Mouse (Mus musculus) brain, embryonic 14.5 days (tissue): ENCODE results near the gene Mrpl2. TPM values are rescaled to one million over a fixed set of nuclear protein-coding genes. Genes with fewer than 3 reads are reported as not detected.
A peak's percentile ranks its signal among the peaks of the same experiment; 100 is the strongest.

Experiments used
- DNase-seq: peaks from one replicate; pipeline ENCODE4 v3.0.0-alpha.2; 2011; ENCODE audit warnings: low read depth
- CTCF ChIP-seq: fragments of 200-500 bp; IDR thresholded peaks from 2 replicates; pipeline ENCODE4 v1.5.1; 2012; ENCODE audit warnings: inconsistent platforms, mild to moderate bottlenecking, moderate library complexity, borderline replicate concordance; ENCODE audit not compliant: insufficient read depth, insufficient read length; ENCODE audit errors: extremely low read depth
- POLR2A ChIP-seq: fragments of 200-500 bp; IDR thresholded peaks from 2 replicates; pipeline ENCODE4 v1.6.1; 2012; ENCODE audit warnings: mild to moderate bottlenecking, inconsistent platforms, borderline replicate concordance; ENCODE audit not compliant: poor library complexity, insufficient read depth, insufficient read length, severe bottlenecking; ENCODE audit errors: extremely low read depth
- polyA plus RNA-seq: library from polyadenylated mRNA; depleted of rRNA; stranded (reverse); fragments of >200 nt; gene quantifications from 2 replicates; pipeline ENCODE4 v1.2.3, GENCODE M21; 2012

The Mrpl2 gene
- polyA plus RNA-seq, 1 experiment, result 47.2 TPM

DNA sequence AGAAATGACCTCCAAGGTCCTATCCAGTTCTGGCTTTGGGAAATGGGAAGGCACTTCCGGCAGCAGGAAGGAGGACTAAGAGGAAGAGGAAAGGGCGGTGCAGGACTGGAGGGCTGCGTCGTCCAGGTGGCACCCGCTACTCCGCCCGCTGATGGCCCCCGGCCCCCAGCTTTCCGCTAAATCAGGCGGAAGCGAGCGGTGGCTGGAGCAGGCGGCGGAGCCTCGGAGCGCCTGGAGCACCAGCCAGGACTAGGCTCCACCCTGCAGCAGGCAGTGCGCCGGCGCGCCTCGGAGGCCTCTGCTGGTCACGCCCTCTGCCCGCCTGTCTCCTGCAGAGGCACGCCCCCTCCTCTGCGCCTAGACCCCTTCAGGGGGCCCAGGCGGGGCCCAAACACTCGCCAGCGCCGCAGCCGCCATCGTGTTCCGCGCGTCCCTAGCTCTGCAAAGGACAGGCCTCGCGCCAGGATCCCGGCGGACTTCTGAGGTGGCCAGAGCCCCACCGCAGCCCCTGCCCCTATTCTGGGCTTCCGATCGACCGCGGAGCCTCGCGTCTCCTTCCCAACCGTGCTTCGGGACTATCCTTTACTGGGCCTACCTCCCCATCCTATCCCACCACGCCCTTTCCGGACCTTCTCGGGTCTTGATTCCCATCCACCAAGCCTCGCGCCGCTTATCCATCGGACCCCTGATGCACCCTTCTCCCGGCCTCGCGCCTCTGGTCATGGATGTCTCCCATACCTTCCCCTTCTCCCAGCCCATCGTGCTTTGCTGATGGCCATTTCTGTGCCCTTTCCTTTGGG lies 4.4 kb downstream of the Mrpl2 start, which contains the start of gene Cul7:
Gene Cul7 (plus strand): TSS at position 106 of the 800 bp plus-strand sequence.
- DNase-seq, result peak; percentile 98
- TF ChIP-seq CTCF, result no peak
- TF ChIP-seq POLR2A, result peak; percentile 82

DNA sequence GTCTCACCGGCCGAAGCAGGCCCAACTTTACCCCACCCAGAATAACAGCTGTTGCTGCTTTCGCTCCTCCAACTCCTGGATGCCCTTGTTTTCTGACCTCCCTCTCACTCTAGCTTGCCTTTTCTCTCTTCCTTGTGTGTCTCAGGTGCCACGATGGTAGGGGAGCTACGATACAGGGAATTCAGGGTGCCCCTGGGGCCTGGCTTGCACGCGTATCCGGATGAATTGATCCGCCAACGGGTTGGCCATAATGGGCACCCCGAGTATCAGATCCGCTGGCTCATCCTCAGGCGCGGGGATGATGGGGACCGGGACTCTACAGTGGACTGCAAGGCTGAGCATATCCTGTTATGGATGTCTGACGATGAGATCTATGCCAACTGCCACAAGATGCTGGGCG lies 5.3 kb downstream of the Mrpl2 start:
- DNase-seq, result peak; percentile 14
- no peak for TF ChIP-seq CTCF
- TF ChIP-seq POLR2A, result no peak

DNA sequence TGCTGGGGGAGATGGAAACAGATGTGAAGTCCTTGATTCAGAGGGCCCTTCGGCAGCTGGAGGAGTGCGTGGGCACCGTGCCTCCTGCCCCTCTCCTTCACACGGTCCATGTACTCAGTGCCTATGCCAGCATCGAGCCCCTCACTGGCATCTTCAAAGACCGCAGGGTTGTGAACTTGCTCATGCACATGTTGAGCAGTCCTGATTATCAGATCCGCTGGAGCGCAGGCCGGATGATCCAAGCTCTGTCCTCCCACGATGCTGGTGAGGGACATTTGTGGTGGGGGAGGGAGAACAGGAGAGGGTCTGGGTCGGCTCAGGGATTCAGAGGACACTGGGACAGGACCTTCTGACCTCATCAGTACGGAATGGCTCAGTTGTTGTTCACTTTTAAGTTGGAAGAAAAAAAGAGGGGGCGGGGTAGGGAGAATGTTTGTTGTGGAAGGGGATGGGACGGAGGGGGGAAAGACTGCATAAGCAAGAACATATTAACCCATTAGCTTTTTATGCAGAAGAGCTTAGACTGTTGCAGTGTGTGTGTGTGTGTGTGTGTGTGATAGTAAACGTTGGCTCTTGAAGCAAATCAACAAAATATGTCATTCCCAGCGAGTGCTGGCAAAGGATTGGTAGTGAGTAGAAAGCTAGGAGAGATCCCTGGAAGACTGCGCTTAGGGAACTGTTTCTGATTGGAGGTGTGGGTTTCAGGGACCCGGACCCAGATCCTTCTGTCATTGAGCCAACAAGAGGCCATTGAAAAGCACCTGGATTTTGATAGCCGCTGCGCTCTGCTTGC lies 5.9 kb downstream of the Mrpl2 start:
- TF ChIP-seq POLR2A, result no peak
- no peak for TF ChIP-seq CTCF
- DNase-seq, result peak; percentile 40

DNA sequence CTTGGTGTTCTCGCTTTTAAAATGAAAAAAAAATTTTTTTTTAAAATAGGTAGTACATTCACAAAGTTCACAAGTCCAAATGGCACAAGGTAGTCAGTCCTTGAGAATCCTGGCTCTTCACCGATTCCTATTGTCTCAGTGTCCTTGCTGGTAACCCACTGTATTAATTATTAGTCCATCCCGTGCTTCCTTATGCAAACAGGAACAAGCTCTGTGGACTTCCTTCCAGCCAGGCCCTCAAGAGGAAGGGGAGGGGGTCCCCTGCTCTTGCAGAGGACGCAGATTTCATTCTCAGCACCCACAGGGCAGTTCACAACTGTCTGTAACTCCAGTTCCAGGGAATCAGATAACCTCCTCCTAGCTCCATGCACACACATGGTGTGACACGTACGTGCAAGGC lies 10.0 kb downstream of the Mrpl2 start:
- DNase-seq, result no peak

DNA sequence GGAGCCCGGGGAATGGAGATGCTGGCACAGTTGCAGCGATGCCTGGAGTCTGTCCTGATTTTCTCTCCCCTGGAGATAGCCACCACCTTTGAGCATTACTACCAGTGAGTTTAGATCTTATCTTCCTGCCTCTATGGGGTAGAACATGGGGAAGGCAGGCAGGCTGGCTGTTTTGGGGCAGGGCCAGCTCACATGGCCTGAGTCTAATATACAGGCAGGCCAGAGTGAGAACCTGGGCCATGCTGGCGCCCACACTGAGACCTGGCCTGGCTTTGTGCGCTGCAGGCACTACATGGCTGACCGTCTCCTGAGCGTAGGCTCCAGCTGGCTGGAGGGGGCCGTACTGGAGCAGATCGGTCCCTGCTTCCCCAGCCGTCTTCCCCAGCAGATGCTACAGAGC lies 15.3 kb downstream of the Mrpl2 start:
- no peak for TF ChIP-seq POLR2A
- TF ChIP-seq CTCF, result no peak
- DNase-seq, result no peak

More for the DNA sequence above, 10.0 kb downstream of the Mrpl2 start:
- TF ChIP-seq CTCF, result no peak
- TF ChIP-seq POLR2A, result no peak

DNA sequence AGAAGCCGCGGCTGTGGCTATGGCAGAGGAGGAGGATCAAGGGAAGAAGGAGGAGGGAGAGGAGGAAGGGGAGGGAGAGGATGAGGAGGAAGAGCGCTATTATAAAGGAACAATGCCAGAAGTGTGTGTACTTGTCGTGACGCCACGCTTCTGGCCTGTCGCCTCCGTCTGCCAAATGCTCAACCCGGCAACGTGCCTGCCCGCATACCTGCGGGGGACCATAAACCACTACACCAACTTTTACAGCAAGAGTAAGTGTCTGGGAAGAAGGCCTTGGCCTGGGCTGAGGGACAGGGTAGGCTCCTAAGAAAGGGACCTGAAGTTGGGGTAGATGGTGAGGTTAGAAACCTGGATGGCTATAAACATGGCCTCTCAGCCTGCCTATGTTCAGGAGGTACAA lies 16.0 kb downstream of the Mrpl2 start:
- DNase-seq, result no peak
- no peak for TF ChIP-seq CTCF
- no peak for TF ChIP-seq POLR2A

DNA sequence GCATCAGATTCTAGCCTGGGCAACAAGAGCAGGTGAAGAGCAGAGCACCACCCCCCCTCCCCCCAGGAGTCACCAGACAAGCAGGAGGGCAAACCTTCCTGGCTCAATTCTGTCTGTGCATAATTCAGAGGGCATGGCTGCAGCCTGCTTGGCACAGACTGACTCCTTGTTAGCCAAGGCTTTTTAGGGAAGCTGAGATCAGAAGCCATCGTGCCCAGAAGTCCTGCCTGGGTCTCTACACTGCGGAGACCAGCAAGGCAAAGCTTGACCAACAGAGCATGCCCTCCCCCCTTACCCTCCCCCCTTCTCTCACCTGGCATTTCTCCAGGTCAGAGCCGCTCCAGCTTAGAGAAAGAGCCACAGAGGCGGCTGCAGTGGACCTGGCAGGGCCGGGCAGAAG lies 16.7 kb downstream of the Mrpl2 start:
- TF ChIP-seq CTCF (no peak), POLR2A (no peak)
- no peak for DNase-seq

DNA sequence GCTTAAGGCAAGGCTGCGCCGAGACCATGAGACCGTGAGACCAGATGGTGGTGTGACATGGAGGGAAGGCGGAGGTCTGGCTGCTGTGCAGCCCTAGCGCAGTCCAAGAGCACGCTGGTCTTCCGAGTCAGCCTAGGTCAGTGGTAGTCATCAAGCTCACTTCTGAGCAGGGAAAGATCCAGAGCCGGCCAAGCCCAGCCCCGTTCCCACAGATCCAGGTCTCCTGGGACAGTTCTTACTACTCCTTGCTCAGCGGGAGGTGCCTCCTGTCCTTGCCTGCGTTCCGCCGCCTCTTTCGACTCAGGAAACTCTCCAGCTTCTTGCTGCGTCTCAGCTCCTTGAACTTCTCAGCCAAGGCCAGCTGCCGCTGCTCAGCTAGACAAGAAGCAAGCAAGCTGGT lies 21.7 kb downstream of the Mrpl2 start:
- TF ChIP-seq POLR2A (no peak), CTCF (no peak)
- no peak for DNase-seq

DNA sequence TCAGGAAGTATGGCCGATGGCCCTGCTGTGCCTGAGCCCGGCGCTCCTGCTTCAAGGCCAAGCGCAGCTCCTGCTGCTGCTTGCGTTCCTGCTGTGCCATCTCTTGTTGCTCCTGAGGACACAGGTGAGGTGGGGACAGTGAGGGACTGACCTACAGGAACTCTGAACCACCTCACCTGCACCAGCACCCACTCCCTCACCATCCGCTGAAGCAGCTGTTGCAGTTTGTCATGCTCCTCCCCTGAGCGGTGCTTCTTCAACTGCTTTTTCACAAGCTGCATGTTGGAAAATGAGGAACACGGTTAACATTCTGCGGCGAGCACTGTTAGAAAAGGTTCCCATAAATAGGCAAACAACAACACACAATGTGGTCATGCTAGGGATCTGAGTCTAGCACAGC lies 23.9 kb downstream of the Mrpl2 start:
- DNase-seq, result no peak
- TF ChIP-seq CTCF, result no peak
- no peak for TF ChIP-seq POLR2A

DNA sequence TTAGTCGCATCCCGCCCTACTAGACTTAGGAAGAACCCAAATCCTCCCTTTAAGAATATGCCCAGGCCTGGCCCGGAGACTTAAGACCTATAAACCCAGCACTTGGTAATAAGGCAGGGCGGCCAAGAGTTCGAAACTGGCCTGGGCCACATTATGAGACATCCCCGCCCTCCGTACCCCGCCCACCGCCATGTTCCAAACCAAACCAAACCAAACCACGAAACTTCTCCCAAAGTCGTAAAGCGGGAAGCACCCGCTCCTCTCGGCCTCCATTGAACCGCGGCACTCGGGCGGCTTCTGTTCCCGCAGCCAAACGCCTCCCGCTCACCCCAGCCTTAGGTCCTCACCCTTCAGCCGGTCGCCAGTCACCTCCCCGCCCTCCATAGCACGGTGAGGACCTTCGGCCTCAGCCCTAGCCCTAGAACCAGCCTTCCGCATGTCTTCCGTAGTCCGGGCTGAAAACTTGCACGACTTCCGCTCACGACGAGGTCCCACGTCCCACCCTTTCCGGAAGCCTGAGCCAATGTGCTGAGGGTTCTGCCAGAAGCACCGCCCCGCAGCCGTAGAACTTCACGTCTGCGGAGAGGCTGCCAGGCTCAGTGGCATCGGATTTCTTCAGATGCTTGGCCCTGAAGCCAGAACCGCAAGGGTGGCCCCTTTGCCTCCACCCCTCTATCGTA lies 28.0 kb downstream of the Mrpl2 start, which contains the start of gene Rrp36:
Gene Rrp36 (minus strand): TSS at position 503 of the 680 bp plus-strand sequence.
- TF ChIP-seq CTCF (no peak), POLR2A (peak; percentile 23; the same call in 1 of the 2 replicates)
- DNase-seq, result peak; percentile 97
